9 mouse cellular contexts compared by ENCODE assay signal in the genomic region with DNA sequence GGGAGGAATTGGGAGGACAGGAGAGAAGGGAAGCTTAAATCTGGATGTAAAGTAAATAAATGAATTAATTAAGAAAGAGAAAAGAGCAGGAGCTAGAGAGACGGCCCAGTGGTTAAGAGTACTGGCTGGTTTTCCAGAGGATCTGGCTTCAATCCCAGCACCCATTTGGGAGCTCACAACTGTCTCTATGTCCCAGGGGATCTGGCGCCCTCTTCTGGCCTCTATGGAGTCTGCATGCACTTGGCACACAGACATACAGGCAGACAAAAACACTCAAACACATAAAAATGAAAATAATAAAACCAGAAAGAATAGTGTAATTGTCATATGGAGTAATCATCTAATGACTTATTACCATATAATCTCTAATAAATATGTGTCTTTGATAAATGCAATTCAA. TPM values are rescaled to one million over a fixed set of nuclear protein-coding genes. Genes with fewer than 3 reads are reported as not detected.
DNase-seq lines count a peak whose midpoint lies in the region; ATAC-seq and TF ChIP-seq lines count a peak whose summit lies in the region.
"Had no signal": no experiment of that assay in that cellular context is flagged by ENCODE, and none has a peak within 500 bp of the region (broad histone marks: within the 10 kb centered on the region; RNA-seq: fewer than 3 reads in every experiment).

No protein-coding gene starts in this region.

- DNase-seq in kidney, adult 18-20 months: peak; percentile 24
- DNase-seq in CH12.LX (ENCODE audit: extremely low read depth) (peak; percentile 28), R1 (ENCODE audit: low read depth, low spot score) (peak; percentile 91)
- DNase-seq in lung, embryonic 14.5 days: peak; percentile 55
- DNase-seq in limb, embryonic 10.5 days (ENCODE audit: low spot score): no peak
- DNase-seq in cerebellum, adult 9-11 months: no peak
- DNase-seq: cerebellum, adult 11 months had no signal

- no peaks in the 10 kb centered on the region for H3K9me3 ChIP-seq in kidney, embryonic 15.5 days (replicated peaks)
- H3K9me3 ChIP-seq in CH12.LX (replicated peaks; ENCODE audit: low read length): no peaks in the 10 kb centered on the region
- no peaks in the 10 kb centered on the region for H3K9me3 ChIP-seq in lung, embryonic 14.5 days (ENCODE audit: low read depth, low read length)
- no peaks in the 10 kb centered on the region for H3K9me3 ChIP-seq in limb, embryonic 10.5 days (replicated peaks)
- H3K9me3 ChIP-seq: hindbrain, embryonic 15.5 days had no signal

- no peak for TF ChIP-seq EP300 in CH12.LX (IDR thresholded peaks at IDR 0.05; ENCODE audit: low read length)

- H3K4me2 ChIP-seq in kidney, embryonic 15.5 days: no peak overlapping the region
- no peak overlapping the region for H3K4me2 ChIP-seq in CH12.LX (ENCODE audit: insufficient read depth, low read depth, poor library complexity, severe bottlenecking)
- no peak overlapping the region for H3K4me2 ChIP-seq in lung, embryonic 14.5 days
- H3K4me2 ChIP-seq: hindbrain, embryonic 15.5 days had no signal

- no peak overlapping the region for H3K4me3 ChIP-seq in kidney, embryonic 15.5 days (replicated peaks)
- no peak overlapping the region for H3K4me3 ChIP-seq in CH12.LX (replicated peaks in 1 of 3; ENCODE audit: low read depth in 2 of 3, low read length in 2 of 3, poor library complexity in 1 of 3)
- no peak overlapping the region for H3K4me3 ChIP-seq in lung, embryonic 14.5 days (ENCODE audit: low read depth, low read length)
- no peak overlapping the region for H3K4me3 ChIP-seq in limb, embryonic 10.5 days
- H3K4me3 ChIP-seq: hindbrain, embryonic 15.5 days had no signal

- TF ChIP-seq RAD21 in CH12.LX (IDR thresholded peaks at IDR 0.05; ENCODE audit: low read depth, low read length): peak; percentile 29

- H3K36me3 ChIP-seq in kidney, embryonic 15.5 days: no peaks in the 10 kb centered on the region
- H3K36me3 ChIP-seq in CH12.LX (replicated peaks in 1 of 2; ENCODE audit: control insufficient read depth in 1 of 2, insufficient read depth in 1 of 2, low read length in 1 of 2): no peaks in the 10 kb centered on the region
- H3K36me3 ChIP-seq in lung, embryonic 14.5 days (ENCODE audit: insufficient read depth): no peaks in the 10 kb centered on the region
- no peaks in the 10 kb centered on the region for H3K36me3 ChIP-seq in limb, embryonic 10.5 days
- H3K36me3 ChIP-seq: hindbrain, embryonic 15.5 days had no signal

- H3K9ac ChIP-seq in kidney, embryonic 15.5 days: no peak overlapping the region
- no peak overlapping the region for H3K9ac ChIP-seq in CH12.LX (ENCODE audit: insufficient read depth, low read depth)
- no peak overlapping the region for H3K9ac ChIP-seq in lung, embryonic 14.5 days
- H3K9ac ChIP-seq: hindbrain, embryonic 15.5 days had no signal

- in situ Hi-C loops in CH12.LX (cut with MboI; ENCODE audit: low pct_ligation_motif_present, low pct_unique_long_range_greater_than_20kb, low sequenced_read_pairs): no loop called here

- ATAC-seq in kidney, embryonic 15.5 days (replicated peaks; ENCODE audit: low FRiP score): no peak
- ATAC-seq in lung, embryonic 14.5 days (ENCODE audit: insufficient read depth): no peak

- dilution Hi-C loops in CH12.LX (cut with MboI; ENCODE audit: extremely low pct_ligation_motif_present, extremely low pct_unique_long_range_greater_than_20kb, low sequenced_read_pairs): no loop called here

- H3K27me3 ChIP-seq in kidney, embryonic 15.5 days: no peaks in the 10 kb centered on the region
- peaks cover 56% of the 10 kb centered on the region for H3K27me3 ChIP-seq in CH12.LX (replicated peaks)
- H3K27me3 ChIP-seq in lung, embryonic 14.5 days (ENCODE audit: insufficient read depth, low read length): no peaks in the 10 kb centered on the region
- no peaks in the 10 kb centered on the region for H3K27me3 ChIP-seq in limb, embryonic 10.5 days (ENCODE audit: low read depth, poor library complexity, severe bottlenecking)
- H3K27me3 ChIP-seq: hindbrain, embryonic 15.5 days had no signal

- no peaks in the 10 kb centered on the region for H3K4me1 ChIP-seq in kidney, embryonic 15.5 days
- H3K4me1 ChIP-seq in CH12.LX (ENCODE audit: control insufficient read depth in 1 of 2, insufficient read depth in 2 of 2): no peaks in the 10 kb centered on the region
- no peaks in the 10 kb centered on the region for H3K4me1 ChIP-seq in lung, embryonic 14.5 days (ENCODE audit: insufficient read depth)
- no peaks in the 10 kb centered on the region for H3K4me1 ChIP-seq in limb, embryonic 10.5 days
- H3K4me1 ChIP-seq: hindbrain, embryonic 15.5 days had no signal

- TF ChIP-seq POLR2A in CH12.LX (IDR thresholded peaks at IDR 0.05; ENCODE audit: low read depth, low read length): no peak

- H3K79me2 ChIP-seq in CH12.LX (replicated peaks; ENCODE audit: control insufficient read depth, extremely low read depth, insufficient read depth, poor library complexity, severe bottlenecking): no peaks in the 10 kb centered on the region

- H3K27ac ChIP-seq in kidney, embryonic 15.5 days: no peak overlapping the region
- H3K27ac ChIP-seq in CH12.LX (ENCODE audit: insufficient read depth, low read depth): no peak overlapping the region
- H3K27ac ChIP-seq in lung, embryonic 14.5 days (ENCODE audit: low read depth): no peak overlapping the region
- no peak overlapping the region for H3K27ac ChIP-seq in limb, embryonic 10.5 days
- H3K27ac ChIP-seq: hindbrain, embryonic 15.5 days had no signal

- peak; percentile 43; a peak in 3 of 4 replicates for TF ChIP-seq CTCF in CH12.LX (conservative IDR thresholded peaks at IDR 0.05 in 1 of 2, IDR thresholded peaks at IDR 0.05 in 1 of 2; ENCODE audit: low read depth in 2 of 2, low read length in 2 of 2)
- TF ChIP-seq CTCF in lung, embryonic 14.5 days (IDR thresholded peaks at IDR 0.05; ENCODE audit: low read depth): peak; percentile 62

- WGBS in kidney, embryonic 15.5 days: 63% methylated on average over 2 of the region's 2 CpGs
- 36% methylated on average over 2 of the region's 2 CpGs for WGBS in lung, embryonic 14.5 days
- 40% methylated on average over 2 of the region's 2 CpGs for WGBS in limb, embryonic 10.5 days

TF ChIP-seq in CH12.LX, 34 proteins besides CTCF, POLR2A, EP300 and RAD21:
- no peak for TF ChIP-seq ZNF384 (IDR thresholded peaks at IDR 0.05; ENCODE audit: low read depth, low read length)
TF ChIP-seq in CH12.LX: peak in this region for 0.

RNA-seq across cellular contexts. Expression of a gene that starts 12.0 kb away (rescaled TPM):
- polyA plus RNA-seq in kidney, embryonic 15.5 days (2015; fragmentation: Nextera tagmentation; extraction: Ambion mirVana): 50.0 and 50.7 TPM in 2 replicates
- not detected in 2 replicates for total RNA-seq in CH12.LX (2012; rRNA removed)
- total RNA-seq in CH12.LX (2014; rRNA removed): not detected in 2 replicates
- polyA plus RNA-seq in CH12.LX (2012; ENCODE audit: insufficient read length, low read depth): not detected in 2 replicates
- 36.6 and 39.5 TPM in 2 replicates for polyA plus RNA-seq in lung, embryonic 14.5 days (2014; fragmentation: Nextera tagmentation; extraction: Ambion mirVana)
- 20.0 and 25.8 TPM in 2 replicates for polyA plus RNA-seq in limb, embryonic 10.5 days (2016; fragmentation: Nextera tagmentation; extraction: Ambion mirVana)

RNA-seq across cellular contexts. Expression of a gene that starts 38.2 kb away (rescaled TPM):
- 0.17 and 0.31 TPM in 2 replicates for polyA plus RNA-seq in kidney, embryonic 15.5 days (2015; fragmentation: Nextera tagmentation; extraction: Ambion mirVana)
- not detected in 2 replicates for total RNA-seq in CH12.LX (2012; rRNA removed)
- total RNA-seq in CH12.LX (2014; rRNA removed): not detected in 2 replicates
- polyA plus RNA-seq in CH12.LX (2012; ENCODE audit: insufficient read length, low read depth): not detected in 2 replicates
- polyA plus RNA-seq in lung, embryonic 14.5 days (2014; fragmentation: Nextera tagmentation; extraction: Ambion mirVana): 0.11 TPM in 1 of 2 replicates, not detected in the other
- 0.08 and 0.14 TPM in 2 replicates for polyA plus RNA-seq in limb, embryonic 10.5 days (2016; fragmentation: Nextera tagmentation; extraction: Ambion mirVana)

Comparison
In these comparisons a context has a peak if more than half of its experiments do, and no peak if none do; other contexts are left out.
1. DNase-seq: peak in kidney, adult 18-20 months (single experiment), CH12.LX (single experiment), R1 (single experiment) and lung, embryonic 14.5 days (single experiment); none in limb, embryonic 10.5 days (single experiment) and cerebellum, adult 9-11 months (single experiment).
2. RNA of a gene that starts 12.0 kb away (polyA plus RNA-seq): 50.0 to 50.7 TPM in kidney, embryonic 15.5 days, 36.6 to 39.5 TPM in lung, embryonic 14.5 days and 20.0 to 25.8 TPM in limb, embryonic 10.5 days; not detected in CH12.LX; every median in the first group is over 10 times any median in the second.